Mouse (Mus musculus) MEL (cell line): ENCODE results near the gene Gpr158. TPM values are rescaled to one million over a fixed set of nuclear protein-coding genes. Genes with fewer than 3 reads are reported as not detected.

Experiments used
- DNase-seq: peaks from one replicate; pipeline ENCODE4 v3.0.0; 2011; ENCODE audit warnings: low read depth, low spot score
- H3K27ac ChIP-seq: 2 replicates; pipeline ENCODE4 v1.5.1; 2012; ENCODE audit warnings: low read depth, mild to moderate bottlenecking, control low read depth, low read length, moderate library complexity; ENCODE audit not compliant: control insufficient read depth
- H3K27me3 ChIP-seq, 2 experiments: fragments of 150-350 bp in 1 of 2; sonication (generic) in 1 of 2; 2 replicates each; pipeline ENCODE4 v1.6.1; 2012; ENCODE audit warnings: low read length in 2 of 2, mild to moderate bottlenecking in 2 of 2, improper control_type of control experiment in 1 of 2, moderate library complexity in 1 of 2; ENCODE audit not compliant: insufficient read depth in 2 of 2, control insufficient read depth in 1 of 2
- H3K36me3 ChIP-seq, 2 experiments: 2 replicates each; pipeline ENCODE4 v1.6.1; 2012 to 2014; ENCODE audit warnings: low read length in 2 of 2, improper control_type of control experiment in 1 of 2, inconsistent platforms in 1 of 2, mild to moderate bottlenecking in 1 of 2; ENCODE audit not compliant: insufficient read depth in 2 of 2, control insufficient read depth in 1 of 2
- H3K4me1 ChIP-seq, 2 experiments: fragments of 150-350 bp in 1 of 2; sonication (generic) in 1 of 2; 2 replicates each; pipeline ENCODE4 v1.6.1; 2012; ENCODE audit warnings: low read length in 2 of 2, improper control_type of control experiment in 1 of 2, mild to moderate bottlenecking in 1 of 2; ENCODE audit not compliant: insufficient read depth in 2 of 2, control insufficient read depth in 1 of 2
- H3K4me3 ChIP-seq, 2 experiments: fragments of 150-350 bp in 1 of 2; sonication (generic) in 1 of 2; 2 replicates each; pipeline ENCODE4 v1.5.1; 2012; ENCODE audit warnings: low read depth in 2 of 2, low read length in 2 of 2, mild to moderate bottlenecking in 2 of 2, moderate library complexity in 2 of 2, control low read depth in 1 of 2, improper control_type of control experiment in 1 of 2; ENCODE audit not compliant: control insufficient read depth in 1 of 2, insufficient read depth in 1 of 2
- H3K79me2 ChIP-seq: 2 replicates; pipeline ENCODE4 v1.6.1; 2012; ENCODE audit warnings: mild to moderate bottlenecking, low read length, moderate library complexity; ENCODE audit not compliant: control insufficient read depth, poor library complexity, insufficient read depth
- H3K9ac ChIP-seq: 2 replicates; pipeline ENCODE4 v1.6.1; 2012; ENCODE audit warnings: low read depth, mild to moderate bottlenecking, control low read depth, low read length, moderate library complexity; ENCODE audit not compliant: control insufficient read depth, poor library complexity, severe bottlenecking
- H3K9me3 ChIP-seq: fragments of 150-350 bp; sonication (generic); replicated peaks from 2 replicates; pipeline ENCODE4 v1.6.1; 2012; ENCODE audit warnings: mild to moderate bottlenecking, low read length, improper control_type of control experiment, moderate library complexity; ENCODE audit not compliant: insufficient read depth
- BHLHE40 ChIP-seq: IDR thresholded peaks from 2 replicates; pipeline ENCODE4 v1.6.1; 2012; ENCODE audit warnings: low read depth, mild to moderate bottlenecking, inconsistent platforms, low read length, improper control_type of control experiment, borderline replicate concordance
- CHD2 ChIP-seq: IDR thresholded peaks from 2 replicates; pipeline ENCODE4 v1.6.1; 2011; ENCODE audit warnings: low read length, improper control_type of control experiment
- ELF1 ChIP-seq: IDR thresholded peaks from 2 replicates; pipeline ENCODE4 v1.6.1; 2014; ENCODE audit warnings: low read depth, mild to moderate bottlenecking, inconsistent platforms, low read length, improper control_type of control experiment, moderate library complexity
- ETS1 ChIP-seq: IDR thresholded peaks from 2 replicates; pipeline ENCODE4 v1.6.1; 2012; ENCODE audit warnings: low read depth, mild to moderate bottlenecking, inconsistent platforms, low read length, improper control_type of control experiment, moderate library complexity
- GATA1 ChIP-seq: IDR thresholded peaks from 2 replicates; pipeline ENCODE4 v1.6.1; 2011; ENCODE audit warnings: low read depth, low read length, improper control_type of control experiment
- HCFC1 ChIP-seq: IDR thresholded peaks from 2 replicates; pipeline ENCODE4 v1.6.1; 2012; ENCODE audit warnings: low read depth, mild to moderate bottlenecking, inconsistent platforms, low read length, improper control_type of control experiment, moderate library complexity
- JUND ChIP-seq: IDR thresholded peaks from 2 replicates; pipeline ENCODE4 v1.6.1; 2011; ENCODE audit warnings: low read depth, mild to moderate bottlenecking, improper control_type of control experiment, low read length
- MAFK ChIP-seq: IDR thresholded peaks from 2 replicates; pipeline ENCODE4 v1.6.1; 2011; ENCODE audit warnings: low read depth, mild to moderate bottlenecking, low read length, improper control_type of control experiment, borderline replicate concordance
- MEF2A ChIP-seq: IDR thresholded peaks from 2 replicates; pipeline ENCODE4 v1.6.1; 2014; ENCODE audit warnings: low read depth, mild to moderate bottlenecking, inconsistent platforms, low read length, improper control_type of control experiment; ENCODE audit not compliant: poor library complexity, insufficient replicate concordance, severe bottlenecking; ENCODE audit errors: extremely low read depth
- MYB ChIP-seq: IDR thresholded peaks from 2 replicates; pipeline ENCODE4 v1.6.1; 2011; ENCODE audit warnings: mild to moderate bottlenecking, low read depth, low read length, improper control_type of control experiment
- MYC ChIP-seq: IDR thresholded peaks from 2 replicates; pipeline ENCODE4 v1.6.1; 2011; ENCODE audit warnings: low read depth, mild to moderate bottlenecking, low read length, improper control_type of control experiment, moderate library complexity
- POLR2AphosphoS5 ChIP-seq: IDR thresholded peaks from 2 replicates; pipeline ENCODE4 v1.6.1; 2012; ENCODE audit warnings: low read depth, borderline replicate concordance, mild to moderate bottlenecking, inconsistent platforms, low read length, moderate library complexity, mixed read lengths
- RAD21 ChIP-seq: IDR thresholded peaks from 2 replicates; pipeline ENCODE4 v1.6.1; 2011; ENCODE audit warnings: mild to moderate bottlenecking, low read depth, low read length, improper control_type of control experiment
- RCOR1 ChIP-seq: IDR thresholded peaks from 2 replicates; pipeline ENCODE4 v1.6.1; 2012; ENCODE audit warnings: low read depth, mild to moderate bottlenecking, inconsistent platforms, low read length, improper control_type of control experiment
- SMC3 ChIP-seq: IDR thresholded peaks from 2 replicates; pipeline ENCODE4 v1.6.1; 2011; ENCODE audit warnings: low read depth, low read length, improper control_type of control experiment
- TAL1 ChIP-seq: IDR thresholded peaks from 2 replicates; pipeline ENCODE4 v1.6.1; 2012; ENCODE audit warnings: mild to moderate bottlenecking, inconsistent platforms, low read length, moderate library complexity, mixed read lengths
- TCF12 ChIP-seq: IDR thresholded peaks from 2 replicates; pipeline ENCODE4 v1.6.1; 2014; ENCODE audit warnings: low read depth, mild to moderate bottlenecking, inconsistent platforms, low read length, improper control_type of control experiment, moderate library complexity
- USF1 ChIP-seq: IDR thresholded peaks from 2 replicates; pipeline ENCODE4 v1.6.1; 2014; ENCODE audit warnings: low read depth, mild to moderate bottlenecking, inconsistent platforms, low read length, improper control_type of control experiment, moderate library complexity
- USF2 ChIP-seq, 2 experiments: IDR thresholded peaks; 2 replicates each; pipeline ENCODE4 v1.6.1; 2011 to 2012; ENCODE audit warnings: improper control_type of control experiment in 2 of 2, low read length in 2 of 2, borderline replicate concordance in 1 of 2, inconsistent platforms in 1 of 2, low read depth in 1 of 2, mild to moderate bottlenecking in 1 of 2; ENCODE audit not compliant: insufficient read depth in 1 of 2
- ZC3H11A ChIP-seq: IDR thresholded peaks from 2 replicates; pipeline ENCODE4 v1.6.1; 2012; ENCODE audit warnings: low read depth, mild to moderate bottlenecking, inconsistent platforms, low read length, improper control_type of control experiment
- ZMIZ1 ChIP-seq: IDR thresholded peaks from 2 replicates; pipeline ENCODE4 v1.6.1; 2012; ENCODE audit warnings: low read depth, mild to moderate bottlenecking, inconsistent platforms, low read length, improper control_type of control experiment, moderate library complexity
- ZNF384 ChIP-seq: IDR thresholded peaks from 2 replicates; pipeline ENCODE4 v1.6.1; 2012; ENCODE audit warnings: low read depth, mild to moderate bottlenecking, inconsistent platforms, low read length, improper control_type of control experiment
- polyA plus RNA-seq, 2 experiments: library from polyadenylated mRNA; stranded (reverse) in 1 of 2; unstranded in 1 of 2; fragments of >175 nt in 1 of 2; fragments of >200 nt in 1 of 2; gene quantifications; 2 replicates each; pipeline versions ENCODE4 v1.2.1 to v1.2.4; 2012; ENCODE audit warnings: low replicate concordance in 2 of 2, low read depth in 1 of 2; ENCODE audit not compliant: insufficient read length in 2 of 2, insufficient read depth in 1 of 2, missing spikeins in 1 of 2
- total RNA-seq: library from RNA; depleted of rRNA; stranded (reverse); fragments of 300-350 nt; gene quantifications from 2 replicates; pipeline ENCODE4 v1.2.3, GENCODE M21; 2012

Gene Gpr158
- total and polyA plus RNA-seq, 3 experiments = not detected

- Histone ChIP-seq H3K36me3 (no peaks in the 10 kb centered on the region), H3K4me1 (no peaks in the 10 kb centered on the region), H3K4me3 (no peak overlapping the region), H3K27ac (no peak overlapping the region), H3K9ac (no peak overlapping the region), H3K27me3 (no peaks in the 10 kb centered on the region), H3K79me2 (no peaks in the 10 kb centered on the region), H3K9me3 (no peaks in the 10 kb centered on the region)
- TF ChIP-seq SMC3 (no peak), RCOR1 (no peak), ZMIZ1 (no peak), TCF12 (no peak), TAL1 (no peak), MEF2A (no peak)
- DNase-seq = no peak
Measured at GRCm38 (mm10) chr2:21799616-21800015, 432.3 kb downstream of the Gpr158 start.

- Histone ChIP-seq H3K36me3 (no peaks in the 10 kb centered on the region), H3K4me3 (no peak overlapping the region), H3K27ac (no peak overlapping the region), H3K4me1 (no peaks in the 10 kb centered on the region), H3K27me3 (no peaks in the 10 kb centered on the region), H3K9ac (no peak overlapping the region), H3K79me2 (no peaks in the 10 kb centered on the region), H3K9me3 (no peaks in the 10 kb centered on the region)
- TF ChIP-seq BHLHE40 = no peak
- TF ChIP-seq ZNF384 = no peak
- no peak for TF ChIP-seq MYC
- no peak for TF ChIP-seq TCF12
- no peak for TF ChIP-seq RCOR1
- no peak for TF ChIP-seq USF1
- TF ChIP-seq HCFC1 = no peak
- TF ChIP-seq ZMIZ1 = no peak
- no peak for TF ChIP-seq POLR2AphosphoS5
- no peak for DNase-seq
Measured at GRCm38 (mm10) chr2:21800045-21800444, 432.7 kb downstream of the Gpr158 start.

- DNase-seq = no peak
- Histone ChIP-seq H3K4me1 (no peaks in the 10 kb centered on the region), H3K36me3 (no peaks in the 10 kb centered on the region), H3K4me3 (no peak overlapping the region), H3K27me3 (no peaks in the 10 kb centered on the region), H3K79me2 (no peaks in the 10 kb centered on the region), H3K9me3 (no peaks in the 10 kb centered on the region), H3K27ac (no peak overlapping the region), H3K9ac (no peak overlapping the region)
- TF ChIP-seq ZC3H11A (no peak), RAD21 (no peak), USF1 (no peak), JUND (no peak), USF2 (IDR thresholded peaks at IDR 0.05; ENCODE audit: borderline replicate concordance in 1 of 2, insufficient read depth in 1 of 2, low read depth in 1 of 2, low read length in 2 of 2) (no peak), TCF12 (no peak), ETS1 (no peak), ZNF384 (no peak), CHD2 (no peak), ELF1 (no peak), MAFK (no peak), GATA1 (no peak), SMC3 (no peak), MYB (no peak), MYC (no peak)
Measured at GRCm38 (mm10) chr2:21808510-21808909, 441.2 kb downstream of the Gpr158 start.
